Mouse (Mus musculus): Measurements from ENCODE around the gene Slc9a9. TPM values are rescaled to one million over a fixed set of nuclear protein-coding genes. Genes with fewer than 3 reads are reported as not detected.

The Slc9a9 gene
- polyA plus RNA-seq, 1 experiment from 2014 or later: 246 TPM

GRCm38 (mm10) chr9:95151746-95152145, 482.0 kb downstream of the Slc9a9 start:
- 79% methylated on average over 4 of the region's 4 CpGs for WGBS (ENCODE audit: missing documents)
- H3K36me3 ChIP-seq (ENCODE audit: inconsistent target): no peaks in the 10 kb centered on the region
- H3K4me3 ChIP-seq (ENCODE audit: inconsistent target): no peak overlapping the region
- no peak overlapping the region for H3K27ac ChIP-seq
- no peaks in the 10 kb centered on the region for H3K79me2 ChIP-seq (ENCODE audit: inconsistent target)

GRCm38 (mm10) chr9:95153966-95154365, 484.3 kb downstream of the Slc9a9 start:
- 98% methylated on average over 6 of the region's 6 CpGs for WGBS (ENCODE audit: missing documents)
- Histone ChIP-seq H3K27ac (no peak overlapping the region), H3K79me2 (ENCODE audit: inconsistent target) (no peaks in the 10 kb centered on the region), H3K36me3 (ENCODE audit: inconsistent target) (no peaks in the 10 kb centered on the region), H3K4me3 (ENCODE audit: inconsistent target) (no peak overlapping the region)

GRCm38 (mm10) chr9:95157948-95158347, 488.2 kb downstream of the Slc9a9 start:
- Histone ChIP-seq H3K4me3 (ENCODE audit: inconsistent target) (no peak overlapping the region), H3K79me2 (ENCODE audit: inconsistent target) (no peaks in the 10 kb centered on the region), H3K36me3 (ENCODE audit: inconsistent target) (no peaks in the 10 kb centered on the region), H3K27ac (no peak overlapping the region)
- 81% methylated on average over 4 of the region's 4 CpGs for WGBS (ENCODE audit: missing documents)

DNA sequence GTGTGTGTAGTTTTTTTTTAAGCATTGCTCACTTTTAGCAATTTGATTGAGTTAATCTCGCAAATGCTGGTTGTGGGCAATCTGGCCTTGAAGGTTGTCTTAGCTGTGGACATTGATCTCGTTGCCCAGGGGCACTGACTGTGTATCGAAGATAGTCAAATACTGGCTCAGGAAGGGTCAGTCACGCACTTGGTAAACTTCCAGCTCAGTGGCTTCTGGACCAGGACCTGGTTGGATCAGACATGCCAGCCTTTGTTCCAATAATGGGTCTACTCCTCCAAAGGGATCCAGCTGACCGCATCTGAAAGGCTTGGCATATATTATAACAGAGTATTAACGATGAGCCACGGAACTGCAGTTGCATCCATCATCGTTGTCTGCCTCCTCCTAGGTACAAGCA, 489.2 kb downstream of the Slc9a9 start:
- no peak overlapping the region for H3K4me3 ChIP-seq (ENCODE audit: inconsistent target)
- WGBS (ENCODE audit: missing documents): 94% methylated on average over 8 of the region's 8 CpGs
- H3K27ac ChIP-seq: no peak overlapping the region

GRCm38 (mm10) chr9:95160575-95161300, 491.0 kb downstream of the Slc9a9 start:
- H3K27ac ChIP-seq: no peak overlapping the region
- no peaks in the 10 kb centered on the region for H3K36me3 ChIP-seq (ENCODE audit: inconsistent target)
- no peak overlapping the region for H3K4me3 ChIP-seq (ENCODE audit: inconsistent target)
- whole genome bisulfite sequencing (ENCODE audit: missing documents): 95% methylated on average over 7 of the region's 7 CpGs
- H3K79me2 ChIP-seq (ENCODE audit: inconsistent target): no peaks in the 10 kb centered on the region

More for the DNA sequence above, 489.2 kb downstream of the Slc9a9 start:
- Histone ChIP-seq H3K79me2 (ENCODE audit: inconsistent target) (no peaks in the 10 kb centered on the region), H3K36me3 (ENCODE audit: inconsistent target) (no peaks in the 10 kb centered on the region)

GRCm38 (mm10) chr9:95161699-95162098, 492.0 kb downstream of the Slc9a9 start:
- H3K27ac ChIP-seq: no peak overlapping the region
- H3K4me3 ChIP-seq (ENCODE audit: inconsistent target): no peak overlapping the region
- H3K79me2 ChIP-seq (ENCODE audit: inconsistent target): no peaks in the 10 kb centered on the region
- WGBS (ENCODE audit: missing documents): 97% methylated on average over 2 of the region's 2 CpGs
- no peaks in the 10 kb centered on the region for H3K36me3 ChIP-seq (ENCODE audit: inconsistent target)

- Histone ChIP-seq H3K4me3 (ENCODE audit: inconsistent target) (no peak overlapping the region), H3K79me2 (ENCODE audit: inconsistent target) (no peaks in the 10 kb centered on the region), H3K36me3 (ENCODE audit: inconsistent target) (no peaks in the 10 kb centered on the region), H3K27ac (no peak overlapping the region)
- WGBS (ENCODE audit: missing documents): 90% methylated on average over 4 of the region's 4 CpGs
Measured at GRCm38 (mm10) chr9:95166224-95166623, 496.5 kb downstream of the Slc9a9 start.

DNA sequence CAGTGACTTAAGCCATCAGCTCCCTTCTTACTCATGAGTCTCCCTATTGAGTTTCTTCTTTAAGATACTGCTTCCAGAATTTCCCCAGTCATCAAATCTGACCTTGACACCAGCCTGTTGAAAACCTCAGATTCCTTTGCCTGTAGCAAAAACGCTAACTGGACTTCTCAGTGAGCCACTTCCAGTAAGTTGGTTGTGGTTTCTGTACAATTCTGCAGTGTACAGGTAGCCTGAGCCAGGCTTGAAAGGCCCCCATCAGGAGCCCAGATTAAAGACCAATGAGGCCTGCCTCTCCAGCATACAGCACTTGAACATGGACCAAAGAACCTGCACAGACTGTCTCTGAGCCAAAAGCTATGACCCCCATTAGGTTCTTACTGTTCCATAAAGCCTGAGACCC, 498.1 kb downstream of the Slc9a9 start:
- Histone ChIP-seq H3K4me3 (ENCODE audit: inconsistent target) (no peak overlapping the region), H3K27ac (no peak overlapping the region), H3K79me2 (ENCODE audit: inconsistent target) (no peaks in the 10 kb centered on the region), H3K36me3 (ENCODE audit: inconsistent target) (no peaks in the 10 kb centered on the region)
- 56% methylated on average over 1 of the region's 1 CpGs for WGBS (ENCODE audit: missing documents)

DNA sequence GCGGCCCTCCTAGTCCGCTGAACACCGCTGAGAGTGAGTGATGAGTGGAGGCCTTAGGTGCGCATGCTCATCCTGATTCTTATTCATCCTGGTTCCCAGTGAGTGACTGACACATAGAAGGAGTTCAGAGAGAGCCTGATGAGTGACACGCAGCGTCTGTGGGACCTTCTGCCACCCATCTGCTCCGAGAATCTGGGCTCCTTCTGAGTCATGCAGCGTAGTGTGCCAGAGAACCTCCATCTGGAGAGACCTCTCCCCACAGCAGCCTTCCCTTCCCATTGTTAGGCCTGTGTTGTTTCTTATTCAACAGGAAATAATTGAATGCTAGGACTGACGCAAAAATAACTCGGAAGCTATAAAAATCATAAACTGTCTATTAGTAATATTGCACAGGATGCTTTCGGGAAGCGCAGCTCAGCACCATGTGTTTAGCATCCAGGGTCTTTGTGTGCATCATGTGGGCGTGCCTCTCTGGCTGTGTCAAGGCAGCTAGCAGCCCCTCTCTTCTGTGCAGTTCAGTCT, 498.8 kb downstream of the Slc9a9 start:
- WGBS (ENCODE audit: missing documents): 94% methylated on average over 13 of the region's 13 CpGs
- Histone ChIP-seq H3K4me3 (ENCODE audit: inconsistent target) (no peak overlapping the region), H3K79me2 (ENCODE audit: inconsistent target) (no peaks in the 10 kb centered on the region), H3K27ac (no peak overlapping the region), H3K36me3 (ENCODE audit: inconsistent target) (no peaks in the 10 kb centered on the region)

DNA sequence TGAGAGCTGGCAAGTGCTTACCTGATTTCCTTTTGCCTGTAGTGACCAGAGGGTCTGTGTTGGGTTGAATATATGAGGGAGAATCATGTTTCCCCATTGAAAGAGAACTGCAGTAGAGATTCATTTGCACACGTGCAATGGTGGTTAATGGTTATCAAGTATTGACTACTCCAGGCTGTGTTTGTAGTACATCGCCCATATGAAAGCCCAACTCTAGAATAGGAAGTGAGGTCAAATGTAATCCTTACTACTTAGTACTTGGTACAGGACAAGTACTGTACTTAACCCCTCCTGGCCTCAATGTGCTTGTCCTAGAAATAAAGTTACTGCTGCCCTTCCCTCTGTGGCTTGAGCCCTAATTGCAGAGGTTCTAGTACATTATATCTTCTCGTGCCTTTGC, 508.5 kb downstream of the Slc9a9 start:
- Histone ChIP-seq H3K27ac (no peak overlapping the region), H3K79me2 (ENCODE audit: inconsistent target) (no peaks in the 10 kb centered on the region), H3K4me3 (ENCODE audit: inconsistent target) (no peak overlapping the region), H3K36me3 (ENCODE audit: inconsistent target) (no peaks in the 10 kb centered on the region)
- 95% methylated on average over 3 of the region's 3 CpGs for WGBS (ENCODE audit: missing documents)

- H3K36me3 ChIP-seq (ENCODE audit: inconsistent target): no peaks in the 10 kb centered on the region
- 100% methylated on average over 2 of the region's 2 CpGs for WGBS (ENCODE audit: missing documents)
- peak overlapping the region; percentile 55 for H3K27ac ChIP-seq
- no peak overlapping the region for H3K4me3 ChIP-seq (ENCODE audit: inconsistent target)
- no peaks in the 10 kb centered on the region for H3K79me2 ChIP-seq (ENCODE audit: inconsistent target)
Measured at GRCm38 (mm10) chr9:95180005-95180404, 510.3 kb downstream of the Slc9a9 start.

DNA sequence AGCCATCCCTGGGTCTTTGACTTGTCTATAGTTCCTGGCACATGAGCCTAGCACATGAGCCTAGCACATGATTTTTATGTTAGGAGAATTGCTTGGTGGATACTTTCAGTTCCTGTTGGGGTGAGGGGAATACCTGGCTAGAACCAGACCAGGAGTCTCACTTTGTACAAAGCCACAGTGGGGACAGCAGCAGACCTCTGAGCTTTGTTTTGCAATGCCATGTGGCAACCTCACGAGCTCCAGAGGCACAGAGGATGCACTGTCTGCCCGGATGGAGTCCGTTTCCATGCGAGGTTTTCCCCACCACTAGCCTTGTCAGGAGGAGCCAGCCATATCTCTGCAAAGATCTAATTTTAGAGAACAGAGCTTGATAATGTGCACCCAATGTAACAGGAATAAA, 510.9 kb downstream of the Slc9a9 start:
- Histone ChIP-seq H3K79me2 (ENCODE audit: inconsistent target) (no peaks in the 10 kb centered on the region), H3K4me3 (ENCODE audit: inconsistent target) (no peak overlapping the region), H3K36me3 (ENCODE audit: inconsistent target) (no peaks in the 10 kb centered on the region), H3K27ac (peak overlapping the region; percentile 55)
- WGBS (ENCODE audit: missing documents): 40% methylated on average over 4 of the region's 4 CpGs

GRCm38 (mm10) chr9:95181241-95182043, 511.7 kb downstream of the Slc9a9 start:
- Histone ChIP-seq H3K4me3 (ENCODE audit: inconsistent target) (no peak overlapping the region), H3K36me3 (ENCODE audit: inconsistent target) (no peaks in the 10 kb centered on the region), H3K79me2 (ENCODE audit: inconsistent target) (no peaks in the 10 kb centered on the region), H3K27ac (no peak overlapping the region)
- WGBS (ENCODE audit: missing documents): 94% methylated on average over 13 of the region's 13 CpGs

- Histone ChIP-seq H3K4me3 (ENCODE audit: inconsistent target) (no peak overlapping the region), H3K27ac (no peak overlapping the region), H3K79me2 (ENCODE audit: inconsistent target) (no peaks in the 10 kb centered on the region), H3K36me3 (ENCODE audit: inconsistent target) (no peaks in the 10 kb centered on the region)
- 96% methylated on average over 7 of the region's 7 CpGs for WGBS (ENCODE audit: missing documents)
Measured at GRCm38 (mm10) chr9:95182272-95182671, 512.6 kb downstream of the Slc9a9 start.

- Histone ChIP-seq H3K36me3 (ENCODE audit: inconsistent target) (no peaks in the 10 kb centered on the region), H3K27ac (no peak overlapping the region), H3K4me3 (ENCODE audit: inconsistent target) (no peak overlapping the region), H3K79me2 (ENCODE audit: inconsistent target) (no peaks in the 10 kb centered on the region)
- 84% methylated on average over 5 of the region's 5 CpGs for WGBS (ENCODE audit: missing documents)
Measured at GRCm38 (mm10) chr9:95184453-95184852, 514.7 kb downstream of the Slc9a9 start.
